Mouse (Mus musculus): ENCODE data around the gene Dysf. TPM values are rescaled to one million over a fixed set of nuclear protein-coding genes. Genes with fewer than 3 reads are reported as not detected.
"Not testable (repeated sequence)": the region's sequence is repeated elsewhere in the genome, so short reads cannot be mapped to it uniquely, and the experiment has no call there.

Gene Dysf
- polyA plus RNA-seq (2012; ENCODE audit: insufficient read depth, insufficient read length, missing spikeins): 13.8 and 22.9 TPM in 2 replicates

DNA sequence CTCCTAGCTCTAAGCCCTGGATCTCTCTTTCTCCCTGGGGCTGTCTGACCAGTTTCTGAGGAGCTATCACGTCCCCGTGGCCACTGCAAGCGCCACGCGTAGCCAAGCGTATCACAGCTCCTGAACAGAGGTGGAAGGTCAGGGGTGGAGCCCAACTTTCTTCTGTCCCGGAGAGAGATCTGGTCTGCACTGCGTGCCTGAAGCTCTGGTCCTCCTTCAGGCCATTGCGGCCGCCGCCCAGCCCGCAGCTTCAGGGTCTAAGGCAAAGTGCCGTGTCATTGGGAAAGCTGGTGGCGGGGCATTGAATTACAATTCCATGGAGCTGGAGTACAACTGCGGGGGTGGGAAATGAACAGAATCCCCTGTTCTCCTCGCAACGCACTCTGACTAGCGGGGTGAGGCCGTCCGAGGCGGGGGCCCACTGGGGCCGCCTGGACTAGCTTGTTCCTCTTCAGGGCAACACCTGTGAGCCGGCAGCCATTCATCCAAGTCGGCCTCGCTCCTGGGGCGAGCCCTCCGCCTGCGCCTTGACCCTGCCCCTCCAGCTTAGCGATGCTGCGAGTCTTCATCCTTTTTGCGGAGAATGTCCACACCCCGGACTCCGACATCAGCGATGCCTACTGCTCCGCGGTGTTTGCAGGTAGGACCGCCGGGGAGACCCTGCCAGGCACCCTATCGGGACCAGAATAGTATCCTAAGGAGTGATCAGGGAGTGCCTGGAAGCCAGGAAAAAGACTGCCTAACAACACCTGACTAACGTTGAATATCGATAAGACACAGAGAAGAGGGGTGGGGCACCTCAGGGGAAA, at the start of gene Dysf:
Gene Dysf, plus strand, starts transcription at position 228 of the 809 bp plus-strand sequence.
- peaks cover 3% of the 10 kb centered on the region; the same call in 1 of the 2 replicates for H3K4me1 ChIP-seq (ENCODE audit: control insufficient read depth, insufficient read depth, insufficient read length, low read length)
- no peak within 1 kb of the TSS for H3K27ac ChIP-seq (replicated peaks; ENCODE audit: low read depth, low read length)

DNA sequence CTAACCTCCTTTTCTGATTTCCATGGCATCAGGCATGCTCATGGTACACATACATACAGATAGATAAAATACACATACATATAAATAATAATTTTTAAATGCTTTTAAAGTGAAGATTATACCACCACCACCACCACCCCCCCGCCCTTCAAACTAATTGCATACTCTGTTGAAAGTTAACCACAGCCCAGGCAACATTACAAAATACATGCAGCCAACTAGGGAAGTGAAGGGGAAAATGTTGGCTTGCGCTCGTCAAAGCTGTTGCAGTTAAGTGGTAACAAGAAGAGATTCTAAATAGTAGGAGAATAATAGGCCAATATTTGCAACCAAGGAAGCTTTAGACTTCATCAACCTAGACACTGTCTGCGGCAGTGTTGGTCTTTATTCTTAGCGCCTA, 20.7 kb upstream of the Dysf start:
- Histone ChIP-seq H3K4me3 (ENCODE audit: insufficient read depth, low read depth, low read length) (no peak overlapping the region), H3K4me1 (ENCODE audit: control insufficient read depth, insufficient read depth, insufficient read length, low read length) (no peaks in the 10 kb centered on the region), H3K27ac (replicated peaks; ENCODE audit: low read depth, low read length) (no peak overlapping the region)

More for the DNA sequence above, at the start of gene Dysf:
- H3K4me3 ChIP-seq (ENCODE audit: insufficient read depth, low read depth, low read length): peak within 1 kb of the TSS; percentile 51

GRCm38 (mm10) chr6:84002716-84003115, 5.7 kb upstream of the Dysf start:
- no peak overlapping the region for H3K4me3 ChIP-seq (ENCODE audit: insufficient read depth, low read depth, low read length)
- no peaks in the 10 kb centered on the region for H3K4me1 ChIP-seq (ENCODE audit: control insufficient read depth, insufficient read depth, insufficient read length, low read length)
- H3K27ac ChIP-seq (replicated peaks; ENCODE audit: low read depth, low read length): no peak overlapping the region

DNA sequence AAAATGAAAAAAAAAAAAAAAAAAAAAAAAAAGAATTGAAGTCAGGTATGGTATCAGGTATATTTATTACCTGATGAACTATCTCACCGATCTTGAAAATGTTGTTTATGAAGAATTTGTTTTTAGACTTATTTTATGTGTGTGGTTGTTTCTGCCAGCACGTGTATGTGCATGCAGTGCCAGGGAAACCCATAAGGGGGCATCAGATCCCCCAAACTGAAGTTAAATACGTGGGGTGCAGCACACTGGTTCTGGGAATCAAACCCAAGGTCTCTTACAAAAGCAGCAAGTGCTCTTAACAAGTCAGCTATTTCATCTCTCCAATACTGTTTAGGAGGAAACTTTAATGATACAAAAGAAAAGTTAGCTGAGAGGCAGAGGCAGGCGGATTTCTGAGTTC, 4.1 kb upstream of the Dysf start:
- Histone ChIP-seq H3K27ac (replicated peaks; ENCODE audit: low read depth, low read length) (no peak overlapping the region), H3K4me1 (ENCODE audit: control insufficient read depth, insufficient read depth, insufficient read length, low read length) (no peaks in the 10 kb centered on the region), H3K4me3 (ENCODE audit: insufficient read depth, low read depth, low read length) (no peak overlapping the region)

GRCm38 (mm10) chr6:84009172-84009872, 932 bp downstream of the Dysf start:
- peaks cover 3% of the 10 kb centered on the region; the same call in 1 of the 2 replicates for H3K4me1 ChIP-seq (ENCODE audit: control insufficient read depth, insufficient read depth, insufficient read length, low read length)
- H3K27ac ChIP-seq (replicated peaks; ENCODE audit: low read depth, low read length): no peak overlapping the region
- peak overlapping the region; percentile 51 for H3K4me3 ChIP-seq (ENCODE audit: insufficient read depth, low read depth, low read length)

DNA sequence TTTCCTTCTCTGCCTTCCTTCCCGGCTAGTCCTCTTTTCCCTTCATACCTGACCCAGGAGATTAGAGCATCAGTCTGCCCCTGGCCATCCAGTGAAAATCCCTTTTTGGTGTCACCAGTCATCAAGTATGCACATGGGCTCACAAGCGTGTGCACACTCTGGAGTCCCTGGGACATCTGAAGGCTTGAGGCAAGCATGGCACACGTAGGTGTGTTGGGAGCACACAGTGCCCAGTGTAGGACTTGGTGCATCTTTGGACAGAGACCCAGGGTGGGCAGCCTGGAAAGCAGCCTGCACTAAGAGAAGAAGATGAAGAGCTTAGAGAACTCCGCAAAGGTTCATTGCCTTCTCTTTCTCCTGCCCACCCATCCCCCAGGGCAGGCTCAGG, 1.5 kb downstream of the Dysf start:
- Histone ChIP-seq H3K27ac (replicated peaks; ENCODE audit: low read depth, low read length) (no peak overlapping the region), H3K4me3 (ENCODE audit: insufficient read depth, low read depth, low read length) (peak overlapping the region; percentile 3; the same call in 1 of the 2 replicates), H3K4me1 (ENCODE audit: control insufficient read depth, insufficient read depth, insufficient read length, low read length) (peaks cover 3% of the 10 kb centered on the region; the same call in 1 of the 2 replicates)

- no peak overlapping the region for H3K4me3 ChIP-seq (ENCODE audit: insufficient read depth, low read depth, low read length)
- H3K4me1 ChIP-seq (ENCODE audit: control insufficient read depth, insufficient read depth, insufficient read length, low read length): peaks cover 6% of the 10 kb centered on the region
- peak overlapping the region; percentile 80 for H3K27ac ChIP-seq (replicated peaks; ENCODE audit: low read depth, low read length)
These were observed 2.2 kb downstream of the Dysf start for GRCm38 (mm10) chr6:84010303-84011225.

DNA sequence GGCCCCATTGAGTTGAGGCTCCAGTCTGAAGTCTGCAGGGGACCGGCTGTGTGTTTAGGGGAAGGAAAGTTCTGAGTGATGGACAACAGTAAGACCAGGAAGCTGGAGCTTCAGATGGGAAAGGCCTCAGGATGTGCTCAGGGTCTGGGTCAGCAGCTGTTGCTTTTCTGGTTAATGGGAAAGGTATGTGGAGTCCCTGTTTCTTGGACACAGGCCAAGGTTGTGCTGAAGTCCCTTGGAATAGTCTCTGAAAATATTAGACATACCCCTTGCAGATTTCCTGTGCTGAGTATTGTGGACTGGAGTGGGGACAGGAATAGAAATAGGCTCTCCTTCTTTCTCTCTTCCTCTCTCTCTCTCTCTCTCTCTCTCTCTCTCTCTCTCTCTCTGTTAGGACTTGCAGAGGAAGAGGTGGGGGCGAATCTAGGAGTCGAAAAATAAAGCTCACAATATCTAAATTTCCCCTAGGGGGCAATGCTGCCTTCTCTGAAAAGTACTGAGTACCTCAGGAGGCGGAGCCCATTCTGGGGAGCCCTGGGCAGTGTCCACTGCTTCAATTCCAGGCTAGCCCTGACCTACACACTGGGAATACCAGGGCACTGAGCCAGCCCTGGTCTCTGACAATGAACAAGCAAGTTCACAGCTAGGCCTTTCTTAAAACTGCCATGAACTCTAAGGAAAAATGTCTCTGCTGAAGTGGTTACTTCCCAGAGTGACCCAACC, 6.7 kb downstream of the Dysf start:
- not testable (repeated sequence) for H3K4me3 ChIP-seq (ENCODE audit: insufficient read depth, low read depth, low read length); H3K4me1 ChIP-seq (ENCODE audit: control insufficient read depth, insufficient read depth, insufficient read length, low read length)
- H3K27ac ChIP-seq (replicated peaks; ENCODE audit: low read depth, low read length): 0 out of 2 replicates have a peak overlapping the region, but pooled peaks have one; percentile 2

DNA sequence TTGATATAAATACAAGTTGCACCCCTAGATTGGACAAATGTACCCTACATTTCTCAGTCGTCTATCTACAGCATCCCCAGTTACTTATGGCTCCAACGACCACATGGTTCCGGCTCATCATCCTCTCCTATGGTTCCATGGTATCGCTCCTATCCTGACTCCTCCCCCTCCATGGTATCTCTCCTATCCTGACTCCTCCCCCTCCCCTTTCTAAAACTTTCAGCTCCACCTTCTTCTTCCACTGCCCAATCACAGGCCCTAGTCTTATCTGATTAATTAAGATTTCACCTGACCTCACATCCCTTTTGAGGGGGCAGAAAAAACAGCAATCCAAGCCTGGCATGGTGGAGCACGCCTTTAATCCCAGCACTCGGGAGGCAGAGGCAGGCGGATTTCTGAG, 8.5 kb downstream of the Dysf start:
- no peak overlapping the region for H3K4me3 ChIP-seq (ENCODE audit: insufficient read depth, low read depth, low read length)
- H3K27ac ChIP-seq (replicated peaks; ENCODE audit: low read depth, low read length): no peak overlapping the region
- peaks cover 7% of the 10 kb centered on the region; the same call in 1 of the 2 replicates for H3K4me1 ChIP-seq (ENCODE audit: control insufficient read depth, insufficient read depth, insufficient read length, low read length)

DNA sequence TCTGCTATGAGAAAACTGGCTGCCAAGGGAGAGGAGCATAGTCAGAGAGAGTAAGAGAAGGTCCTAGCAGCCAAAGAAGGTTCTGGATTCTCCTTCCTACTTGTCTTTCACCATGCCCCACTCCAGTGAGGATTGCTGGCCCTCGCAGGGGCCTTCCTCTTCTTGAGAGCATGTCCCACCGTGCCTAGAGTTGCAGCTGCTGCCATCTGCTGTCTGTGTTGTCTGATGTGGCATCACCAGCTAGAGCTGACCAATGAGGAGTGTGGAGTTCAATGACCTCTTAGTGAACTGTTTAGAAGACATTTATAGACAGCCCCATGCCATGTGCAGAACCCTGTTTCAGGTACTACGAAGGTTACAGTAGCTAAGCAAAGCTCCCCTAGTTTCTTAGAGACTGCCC, 9.0 kb downstream of the Dysf start:
- Histone ChIP-seq H3K27ac (replicated peaks; ENCODE audit: low read depth, low read length) (no peak overlapping the region), H3K4me1 (ENCODE audit: control insufficient read depth, insufficient read depth, insufficient read length, low read length) (peaks cover 7% of the 10 kb centered on the region; the same call in 1 of the 2 replicates), H3K4me3 (ENCODE audit: insufficient read depth, low read depth, low read length) (no peak overlapping the region)

DNA sequence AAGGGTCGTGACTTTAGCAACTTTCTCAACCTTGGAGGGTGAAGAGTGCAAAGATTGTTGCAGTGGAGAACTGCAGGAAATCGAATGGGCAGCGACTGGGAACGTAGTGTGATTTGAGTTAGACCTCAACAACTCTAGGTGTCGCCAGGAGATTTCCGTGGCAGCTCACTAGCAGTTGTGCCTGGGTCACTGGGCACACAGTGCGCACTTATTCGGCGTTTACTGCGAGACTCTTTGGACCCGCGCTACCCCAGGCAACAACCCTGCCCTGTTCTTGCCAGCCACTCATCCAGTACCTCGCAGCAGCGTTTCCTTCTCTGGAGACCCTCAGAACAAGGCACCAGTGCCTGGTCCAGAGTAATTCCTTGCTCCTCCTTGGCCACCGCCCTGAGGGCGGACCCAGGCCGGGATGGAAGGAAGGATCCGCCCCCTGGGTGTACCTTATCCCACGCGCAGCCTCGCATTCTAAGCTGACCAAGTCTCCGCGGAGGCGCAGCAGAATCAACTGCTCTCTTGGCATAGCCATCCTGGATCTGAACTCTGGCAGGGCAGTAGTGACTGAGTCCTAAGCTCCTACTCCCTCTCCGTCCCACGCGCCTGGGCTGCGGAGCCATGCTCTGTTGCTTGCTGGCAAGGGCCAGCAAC, 10.6 kb downstream of the Dysf start:
- H3K27ac ChIP-seq (replicated peaks; ENCODE audit: low read depth, low read length): peak overlapping the region; percentile 87
- peak overlapping the region; percentile 69 for H3K4me3 ChIP-seq (ENCODE audit: insufficient read depth, low read depth, low read length)
- peaks cover 11% of the 10 kb centered on the region; the same call in 1 of the 2 replicates for H3K4me1 ChIP-seq (ENCODE audit: control insufficient read depth, insufficient read depth, insufficient read length, low read length)

DNA sequence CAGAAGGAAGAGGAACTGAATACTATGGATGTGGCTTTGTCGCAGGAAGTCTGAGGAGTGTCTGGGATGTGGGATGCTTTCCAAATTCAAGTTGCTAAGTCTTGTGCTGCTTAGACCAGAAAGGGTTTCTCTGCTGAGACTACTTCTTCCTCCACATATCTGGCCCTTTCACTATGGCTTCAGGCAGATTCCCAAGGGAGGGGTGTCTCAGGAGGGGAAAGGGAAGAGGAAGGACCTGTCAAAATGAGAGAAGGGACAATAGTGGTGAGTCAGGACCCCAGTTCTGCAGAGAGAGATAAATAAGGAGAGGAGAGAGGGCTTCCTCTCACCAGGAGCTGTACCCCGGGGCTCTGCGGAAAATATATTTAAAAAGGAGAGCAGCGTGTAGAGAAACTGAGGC, 11.6 kb downstream of the Dysf start:
- Histone ChIP-seq H3K27ac (replicated peaks; ENCODE audit: low read depth, low read length) (peak overlapping the region; percentile 86), H3K4me3 (ENCODE audit: insufficient read depth, low read depth, low read length) (peak overlapping the region; percentile 69), H3K4me1 (ENCODE audit: control insufficient read depth, insufficient read depth, insufficient read length, low read length) (peaks cover 11% of the 10 kb centered on the region; the same call in 1 of the 2 replicates)

GRCm38 (mm10) chr6:84021990-84022389, 13.6 kb downstream of the Dysf start:
- Histone ChIP-seq H3K4me3 (ENCODE audit: insufficient read depth, low read depth, low read length) (peak overlapping the region; percentile 69), H3K27ac (replicated peaks; ENCODE audit: low read depth, low read length) (no peak overlapping the region), H3K4me1 (ENCODE audit: control insufficient read depth, insufficient read depth, insufficient read length, low read length) (peaks cover 9% of the 10 kb centered on the region; the same call in 1 of the 2 replicates)

DNA sequence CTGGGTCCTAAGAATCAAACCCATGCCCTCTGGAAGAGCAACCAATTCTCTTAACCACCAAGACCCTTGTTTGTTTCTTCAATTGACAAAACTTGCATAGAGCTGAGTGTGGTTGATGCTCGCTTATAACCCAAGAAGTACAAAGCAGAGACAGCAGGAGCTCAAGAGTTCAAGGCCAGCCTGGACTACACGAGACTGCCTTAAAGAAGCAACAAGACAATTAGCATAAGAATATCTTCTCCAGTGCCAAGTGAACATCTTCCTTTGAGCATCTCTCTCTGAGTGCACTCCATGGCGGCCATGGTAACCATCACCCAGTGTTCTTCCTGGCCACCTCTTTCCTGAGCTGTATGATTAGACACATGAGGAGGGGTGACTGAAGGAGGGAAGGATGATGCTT, 17.2 kb downstream of the Dysf start:
- Histone ChIP-seq H3K4me3 (ENCODE audit: insufficient read depth, low read depth, low read length) (no peak overlapping the region), H3K4me1 (ENCODE audit: control insufficient read depth, insufficient read depth, insufficient read length, low read length) (peaks cover 14% of the 10 kb centered on the region; the same call in 1 of the 2 replicates), H3K27ac (replicated peaks; ENCODE audit: low read depth, low read length) (no peak overlapping the region)
